Mouse (Mus musculus) left cerebral cortex, postnatal 4 days (tissue): ENCODE data around the gene Zfp740. TPM values are rescaled to one million over a fixed set of nuclear protein-coding genes. Genes with fewer than 3 reads are reported as not detected.

Experiments
- DNase-seq: peaks from one replicate; pipeline ENCODE4 v3.0.0-alpha.2; 2022
- intact Hi-C: fragments of 180-260 bp; cut with DNase I; formaldehyde crosslinking; loops from one replicate; pipeline ENCODE4 v1.15.1; 2025
- total RNA-seq, 2 experiments: library from RNA; stranded (reverse); gene quantifications; 2 replicates each; pipeline ENCODE4 v1.2.3; 2021

Gene Zfp740
- total RNA-seq, 2 experiments from 2014 or later, result 70.3 to 70.6 TPM

GRCm38 (mm10) chr15:102191699-102192098 lies 11.3 kb upstream of the Zfp740 start:
- DNase-seq, result no peak

GRCm38 (mm10) chr15:102192271-102192812 lies 10.7 kb upstream of the Zfp740 start:
- intact Hi-C loops, result no loop called here
- DNase-seq, result no peak

More at GRCm38 (mm10) chr15:102191699-102192098, 11.3 kb upstream of the Zfp740 start:
- intact Hi-C loops, result no loop called here

- intact Hi-C loops, result no loop called here
These were observed 10.1 kb upstream of the Zfp740 start for GRCm38 (mm10) chr15:102192820-102193386.

GRCm38 (mm10) chr15:102193652-102194051 lies 9.4 kb upstream of the Zfp740 start:
- intact Hi-C loops, result no loop called here
- DNase-seq, result no peak

More at GRCm38 (mm10) chr15:102192820-102193386, 10.1 kb upstream of the Zfp740 start:
- no peak for DNase-seq

- intact Hi-C loops, result no loop called here
These were observed 8.6 kb upstream of the Zfp740 start for GRCm38 (mm10) chr15:102194439-102194838.

GRCm38 (mm10) chr15:102195373-102195772 lies 7.7 kb upstream of the Zfp740 start:
- intact Hi-C loops, result no loop called here

More at GRCm38 (mm10) chr15:102194439-102194838, 8.6 kb upstream of the Zfp740 start:
- DNase-seq, result no peak

GRCm38 (mm10) chr15:102198841-102199240 lies 4.2 kb upstream of the Zfp740 start:
- no peak for DNase-seq
- intact Hi-C loops, result no loop called here

More at GRCm38 (mm10) chr15:102195373-102195772, 7.7 kb upstream of the Zfp740 start:
- DNase-seq, result no peak

- intact Hi-C loops, result no loop called here
- DNase-seq, result peak; percentile 75
These were observed 859 bp downstream of the Zfp740 start for GRCm38 (mm10) chr15:102203835-102204381.

- intact Hi-C loops, result no loop called here
- DNase-seq, result no peak
These were observed 1.8 kb downstream of the Zfp740 start, which contains the start of gene Csad for GRCm38 (mm10) chr15:102204674-102205505. Gene Csad (minus strand): TSS chr15:102204724.

- intact Hi-C loops, result no loop called here
- DNase-seq, result peak; percentile 69
These were observed 2.7 kb downstream of the Zfp740 start for GRCm38 (mm10) chr15:102205779-102206178.

GRCm38 (mm10) chr15:102207351-102207750 lies 4.3 kb downstream of the Zfp740 start:
- intact Hi-C loops, result no loop called here
- no peak for DNase-seq

GRCm38 (mm10) chr15:102208092-102208561 lies 5.1 kb downstream of the Zfp740 start:
- intact Hi-C loops, result no loop called here
- no peak for DNase-seq

GRCm38 (mm10) chr15:102209114-102209513 lies 6.1 kb downstream of the Zfp740 start:
- intact Hi-C loops, result no loop called here
- DNase-seq, result no peak

- intact Hi-C loops, result no loop called here
- no peak for DNase-seq
These were observed 7.8 kb downstream of the Zfp740 start for GRCm38 (mm10) chr15:102210816-102211215.

GRCm38 (mm10) chr15:102211895-102212294 lies 8.8 kb downstream of the Zfp740 start:
- DNase-seq, result no peak
- intact Hi-C loops, result no loop called here

- DNase-seq, result no peak
- intact Hi-C loops, result no loop called here
These were observed 11.1 kb downstream of the Zfp740 start for GRCm38 (mm10) chr15:102214132-102214531.

- DNase-seq, result no peak
- intact Hi-C loops, result no loop called here
These were observed 12.6 kb downstream of the Zfp740 start for GRCm38 (mm10) chr15:102215624-102216023.

- intact Hi-C loops, result no loop called here
- no peak for DNase-seq
These were observed 13.6 kb downstream of the Zfp740 start for GRCm38 (mm10) chr15:102216459-102217228.

- no peak for DNase-seq
These were observed 14.3 kb downstream of the Zfp740 start for GRCm38 (mm10) chr15:102217325-102217724.

GRCm38 (mm10) chr15:102222386-102222785 lies 19.3 kb downstream of the Zfp740 start:
- no peak for DNase-seq
- intact Hi-C loops, result loop anchor here (5.0 kb wide), 1 partner anchor 45 kb away; no protein-coding TSS in a partner anchor

More at GRCm38 (mm10) chr15:102217325-102217724, 14.3 kb downstream of the Zfp740 start:
- intact Hi-C loops, result no loop called here
